Mouse (Mus musculus) hindlimb bud, embryonic 11.5 days (tissue): ENCODE measurements around the gene Spef2.
"Not testable (repeated sequence)": the region's sequence is repeated elsewhere in the genome, so short reads cannot be mapped to it uniquely, and the experiment has no call there.

Experiments
- DNase-seq: peaks from one replicate; pipeline ENCODE4 v3.0.0-alpha.2; 2012; ENCODE audit warnings: low read depth, low spot score; ENCODE audit errors: extremely low spot score

Spef2 gene

DNA sequence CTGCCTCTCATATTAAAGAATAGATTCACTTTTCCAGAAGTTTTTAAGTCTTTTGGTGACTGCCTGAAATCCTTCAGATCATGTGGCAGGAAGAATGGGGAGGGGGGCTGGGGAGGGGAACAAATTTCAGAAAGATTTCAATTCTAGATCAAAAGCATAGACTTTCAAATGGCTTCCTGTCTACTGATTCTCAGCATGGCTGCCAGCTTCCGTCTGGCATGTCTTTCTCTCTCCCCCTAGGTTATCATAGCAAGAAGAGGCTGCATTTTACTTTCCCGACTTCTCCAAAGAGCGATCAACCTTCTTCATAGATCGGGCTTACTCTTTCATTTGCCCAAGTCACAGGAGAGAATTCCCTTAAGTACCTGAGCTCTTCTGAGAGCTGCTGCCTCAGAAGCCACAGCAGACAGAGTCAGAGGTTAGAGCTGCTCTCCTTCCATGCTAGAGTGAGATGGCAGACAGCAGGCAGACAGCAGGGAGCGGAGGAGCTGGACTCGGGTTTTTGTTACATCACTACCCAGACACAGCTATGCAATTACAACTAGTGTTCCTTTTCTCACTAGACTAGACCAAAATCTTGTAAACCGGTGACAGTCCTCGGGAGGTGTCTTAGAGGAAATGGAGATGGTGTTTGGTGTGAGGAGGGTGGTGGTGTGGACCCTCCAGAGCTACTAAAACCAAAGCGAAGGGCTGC lies 71.2 kb downstream of the Spef2 start:
- no peak for DNase-seq

DNA sequence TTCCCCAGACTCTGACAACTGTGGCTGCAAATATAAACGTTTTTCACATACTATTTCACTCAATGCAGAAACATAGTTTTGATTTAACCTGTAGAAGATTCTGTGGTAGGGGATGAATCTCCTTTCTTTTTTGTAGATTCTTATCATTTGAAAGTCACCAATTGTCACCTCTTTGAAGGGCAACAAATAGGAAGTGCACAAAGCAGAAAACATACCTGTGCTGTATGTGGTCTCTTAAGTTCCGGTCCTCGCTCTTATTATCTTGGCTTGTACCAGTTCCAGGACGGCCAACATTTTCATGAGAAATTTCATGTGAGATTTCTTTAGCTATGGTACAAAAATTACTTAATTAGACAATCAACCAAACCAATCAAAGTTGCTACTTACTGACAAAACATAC lies 80.1 kb downstream of the Spef2 start:
- no peak for DNase-seq

DNA sequence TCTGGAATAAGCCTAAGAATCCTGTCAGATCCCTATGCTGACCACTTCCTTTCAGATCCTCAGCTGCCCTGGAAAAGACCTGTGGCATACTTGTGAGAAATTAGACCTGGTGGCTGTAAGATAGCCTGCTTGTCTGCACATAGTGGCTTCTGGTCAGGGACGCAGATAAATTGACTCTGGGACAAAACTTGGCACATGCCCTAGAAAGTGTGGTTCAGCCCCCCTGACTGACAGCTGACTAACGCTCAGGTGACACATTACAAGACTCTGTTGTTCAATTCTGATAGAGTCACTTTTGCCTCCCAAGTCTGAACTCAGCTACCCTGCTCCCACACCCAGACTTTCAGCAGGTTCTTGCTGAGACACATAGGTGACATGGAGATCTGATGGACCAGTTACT lies 83.7 kb downstream of the Spef2 start:
- not testable (repeated sequence) for DNase-seq

DNA sequence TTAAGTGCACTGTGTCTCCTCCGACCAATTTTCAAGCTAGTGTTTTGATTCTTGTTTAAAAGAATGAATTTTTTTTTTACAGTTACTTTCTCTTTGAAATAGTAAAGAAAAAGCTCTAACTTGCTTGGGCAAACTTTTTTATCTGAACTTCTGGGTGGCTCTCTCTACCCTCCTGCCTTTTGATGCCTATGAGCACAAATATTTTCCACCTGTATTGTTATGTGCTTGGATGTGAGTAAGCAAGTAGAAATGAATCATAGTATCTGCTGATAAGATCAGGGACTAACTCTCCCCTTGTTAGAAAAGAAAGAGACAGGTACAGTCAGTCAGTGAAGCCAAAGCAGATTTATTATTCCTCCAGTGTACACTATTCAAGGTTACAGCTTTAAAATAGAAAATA lies 87.5 kb downstream of the Spef2 start:
- no peak for DNase-seq

DNA sequence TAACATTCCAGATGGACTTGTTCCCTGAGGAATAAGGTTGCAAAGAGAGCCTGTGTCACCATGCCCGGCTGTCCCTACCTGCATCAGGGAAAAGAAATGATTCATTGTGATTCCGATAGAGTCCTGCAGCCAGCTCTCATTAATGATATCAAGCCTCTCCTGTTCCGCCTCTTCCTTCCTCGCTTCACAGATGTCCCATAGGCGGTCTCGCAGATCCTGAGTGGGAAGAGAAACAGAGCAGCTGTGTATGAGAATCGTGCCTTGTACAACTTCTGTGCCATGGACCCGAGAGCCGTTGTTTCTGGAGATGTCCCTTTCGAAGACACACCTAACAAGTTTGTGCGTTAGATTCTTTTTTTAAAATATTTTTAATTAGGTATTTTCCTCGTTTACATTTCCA lies 114.2 kb downstream of the Spef2 start:
- no peak for DNase-seq

DNA sequence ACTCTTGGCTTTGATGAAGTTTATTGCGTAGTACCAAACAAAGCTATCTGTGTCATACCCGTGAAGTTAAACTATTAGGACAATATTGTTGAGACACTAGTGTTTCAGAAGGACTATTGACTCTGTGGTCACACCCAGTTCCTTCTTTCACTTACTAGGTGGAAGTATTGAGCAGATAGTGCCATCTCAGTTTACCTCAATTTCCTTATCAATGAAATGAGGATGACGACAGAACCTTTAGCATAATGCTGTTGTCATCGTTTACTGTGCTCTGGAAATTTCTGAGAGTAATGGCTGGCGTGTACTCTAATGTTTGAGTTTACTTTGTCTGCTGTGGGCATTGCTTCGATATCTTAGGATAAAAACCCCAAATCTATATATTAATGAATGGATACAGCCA lies 117.0 kb downstream of the Spef2 start:
- no peak for DNase-seq

DNA sequence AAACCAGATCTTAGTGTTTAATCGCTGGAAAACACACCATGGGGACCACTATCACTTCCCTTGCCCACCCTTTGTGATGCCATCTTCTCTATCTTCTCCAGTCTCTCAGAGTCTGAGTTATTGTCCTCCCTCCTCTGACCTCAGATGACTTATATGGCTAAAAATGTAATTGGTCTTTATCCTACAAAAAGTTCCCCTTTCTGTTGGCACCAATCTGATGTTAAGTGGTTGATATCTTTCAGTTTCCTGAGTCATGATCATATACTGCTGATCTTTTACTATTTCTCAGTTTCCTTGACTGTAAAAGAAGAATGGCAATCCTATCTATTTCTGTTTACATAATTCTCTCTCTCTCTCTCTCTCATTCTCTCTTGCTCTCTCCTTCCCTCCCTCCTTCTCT lies 119.0 kb downstream of the Spef2 start:
- DNase-seq: no peak

DNA sequence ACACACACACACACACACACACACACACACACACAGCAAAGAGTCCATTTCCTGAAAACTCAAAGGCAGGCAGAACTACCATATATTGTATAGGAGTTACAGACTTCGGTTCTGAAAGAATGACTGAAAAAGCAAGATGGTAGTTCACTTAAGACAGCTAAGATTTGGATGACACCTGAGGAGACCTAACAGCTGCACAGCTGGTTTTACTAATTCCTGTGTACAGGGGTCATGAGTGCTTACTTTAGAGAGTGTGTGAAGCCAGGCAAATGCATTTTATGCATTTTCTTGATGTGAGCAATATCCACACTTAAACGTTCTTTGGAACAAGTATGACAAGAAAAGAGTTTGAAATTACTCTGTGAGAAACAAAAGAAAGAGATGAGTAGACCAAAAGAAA lies 124.0 kb downstream of the Spef2 start:
- DNase-seq: no peak

DNA sequence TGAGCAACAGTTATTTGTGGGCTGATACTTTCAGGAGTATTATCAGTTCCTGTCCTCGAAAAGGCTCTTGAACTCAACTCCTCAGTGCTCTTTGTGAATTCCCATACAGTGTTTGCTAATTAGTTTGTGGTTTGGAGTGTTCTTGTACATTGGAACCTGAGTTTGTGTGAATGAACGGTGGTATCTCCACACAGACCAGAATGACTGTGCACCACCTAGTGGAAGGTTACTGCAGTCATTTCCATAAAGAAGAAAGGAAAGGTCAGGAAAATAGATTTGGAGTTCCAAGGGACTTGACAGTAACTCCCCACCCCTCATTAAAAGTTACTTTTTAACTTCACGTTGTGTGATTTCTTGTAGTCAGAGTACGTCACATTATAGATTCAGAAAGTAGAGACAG lies 140.5 kb downstream of the Spef2 start:
- no peak for DNase-seq

DNA sequence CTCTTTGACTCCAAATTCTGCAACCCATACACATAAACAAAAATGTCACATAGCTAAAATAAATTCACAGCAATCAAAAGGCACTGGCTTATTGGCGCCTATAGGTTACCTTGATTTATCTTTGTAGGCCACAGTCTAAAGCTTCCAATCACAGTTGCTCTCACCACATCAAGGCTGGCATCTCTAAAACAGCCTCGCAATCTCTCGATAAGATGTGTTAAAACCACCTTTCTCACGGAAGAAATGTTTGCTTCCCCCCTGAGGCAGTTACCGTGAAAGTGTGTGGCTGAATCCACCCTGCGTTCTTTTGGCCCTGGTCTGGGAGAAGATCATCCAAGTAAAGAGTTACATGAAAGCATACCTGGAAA lies 148.6 kb downstream of the Spef2 start:
- DNase-seq: no peak

DNA sequence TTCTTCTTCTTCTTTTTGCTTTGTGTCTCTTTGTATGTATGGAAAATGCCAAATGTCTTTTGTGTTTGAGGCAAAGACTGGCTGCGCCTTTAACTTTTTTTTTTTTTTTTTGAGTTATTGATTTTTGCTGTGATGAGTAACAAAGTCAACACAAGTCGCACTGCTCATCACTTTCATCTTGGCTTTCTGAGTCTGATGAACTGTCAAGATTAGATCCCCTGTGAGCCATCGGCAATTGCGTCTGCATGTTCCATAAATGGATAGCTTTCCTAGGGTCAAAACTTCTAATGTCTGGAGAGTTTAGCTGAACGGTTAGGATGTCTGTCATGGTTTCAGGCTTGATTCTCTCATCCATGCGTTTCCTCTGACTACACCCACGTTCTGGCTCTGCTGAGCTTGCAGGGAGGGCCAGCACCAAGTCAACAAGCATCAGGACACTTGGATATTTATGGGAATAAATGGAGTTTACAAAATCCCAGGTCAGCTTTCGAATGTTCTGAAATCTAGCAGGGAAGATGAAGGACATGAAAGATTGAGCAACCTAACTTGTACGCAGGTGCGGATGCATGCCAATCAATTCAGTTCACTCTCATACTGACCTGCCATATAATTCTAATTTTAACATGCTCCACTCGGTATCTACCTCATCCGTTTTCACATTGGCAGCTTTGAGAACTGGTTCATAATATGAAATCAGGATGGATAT lies 149.1 kb downstream of the Spef2 start:
- DNase-seq: no peak

DNA sequence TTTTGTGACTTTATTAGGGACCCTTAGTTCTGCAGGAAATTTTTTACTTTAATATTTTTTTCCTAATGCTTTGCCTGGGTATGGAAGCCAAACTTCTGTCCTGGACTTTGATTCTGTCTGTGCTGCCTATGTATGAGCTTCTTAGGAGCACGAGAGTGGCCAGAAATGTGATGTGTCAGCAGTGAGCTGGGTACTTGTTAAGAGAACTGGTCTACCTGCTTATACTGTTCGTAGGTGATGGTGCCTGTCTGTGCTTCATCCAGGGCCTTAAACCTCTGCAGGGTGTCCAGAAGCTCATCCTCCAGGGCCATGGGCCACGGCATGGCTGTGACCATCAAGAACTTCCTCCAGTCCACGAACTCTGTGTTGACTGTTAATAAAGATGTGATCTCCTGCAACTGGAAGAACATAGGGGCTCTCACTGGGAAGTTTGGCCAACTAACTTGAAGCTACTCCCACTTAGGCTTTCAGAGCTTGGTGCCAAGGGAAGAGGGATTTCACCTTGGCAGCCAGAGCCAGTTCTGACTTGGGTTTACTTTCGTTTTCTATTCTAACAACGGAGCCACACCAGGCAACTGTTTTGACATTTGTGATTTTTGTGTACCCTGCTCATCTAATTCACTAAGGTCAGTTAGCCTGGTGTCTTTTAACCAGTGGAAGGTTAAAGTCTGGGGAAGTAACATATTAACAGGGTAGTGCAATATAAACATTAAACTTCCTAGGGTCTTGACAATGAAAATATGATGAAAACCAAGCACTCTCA lies 152.2 kb downstream of the Spef2 start:
- no peak for DNase-seq

DNA sequence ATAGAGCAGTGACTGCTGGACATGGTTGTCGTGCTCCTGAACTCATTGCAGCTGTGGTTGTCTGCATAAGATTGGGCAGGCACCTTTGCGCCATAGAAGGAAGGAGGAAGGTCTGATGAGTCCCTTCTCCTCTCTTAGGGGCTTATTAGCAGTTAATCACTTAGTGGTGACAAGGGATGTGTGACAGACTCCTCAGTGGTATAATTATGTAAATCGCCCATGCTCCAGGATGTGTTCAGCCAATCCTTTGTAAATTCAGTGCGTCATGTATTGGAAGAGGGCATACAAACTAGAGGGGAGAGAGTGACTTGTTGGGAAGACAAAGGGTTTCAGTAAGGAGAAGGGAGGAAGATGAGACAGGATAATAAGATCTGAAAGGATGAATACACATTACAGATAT lies 158.7 kb downstream of the Spef2 start:
- DNase-seq: no peak

DNA sequence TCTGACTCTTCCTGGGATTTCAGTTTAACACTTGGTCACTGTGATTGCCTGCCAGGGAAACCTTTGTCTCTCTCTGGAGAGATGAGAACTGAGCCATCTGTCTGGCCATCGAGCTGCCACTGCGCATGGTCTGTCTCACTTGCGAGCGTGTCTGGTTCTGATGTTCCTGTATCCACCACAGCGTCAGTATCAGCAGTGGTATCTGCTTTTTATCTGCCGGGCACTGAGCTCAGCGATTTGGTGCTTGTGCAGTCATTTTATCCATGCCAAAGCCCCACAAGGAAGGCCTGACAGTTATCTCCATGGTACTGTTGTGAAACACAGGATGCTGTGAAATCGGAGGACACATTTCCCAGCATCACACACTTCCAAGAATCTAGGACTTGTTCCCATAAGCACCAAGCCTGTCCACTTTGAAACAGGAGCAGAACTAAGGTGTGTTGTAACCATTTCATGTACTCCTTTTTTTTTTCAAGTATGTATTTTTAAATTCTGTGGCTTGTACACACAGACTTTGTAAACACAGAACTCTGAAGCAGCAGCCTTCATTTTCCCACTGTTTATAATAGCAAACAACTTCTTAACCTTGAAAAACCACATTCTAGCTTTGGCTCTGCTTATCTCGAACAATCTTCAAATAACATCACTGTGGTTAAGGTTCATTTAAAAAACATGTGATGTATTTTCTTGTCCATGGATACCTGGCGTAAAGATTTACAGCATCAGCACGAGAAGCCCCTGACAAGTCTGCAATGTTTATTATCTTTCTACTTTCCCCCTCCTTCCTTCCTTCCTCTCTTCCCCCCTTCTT lies 168.0 kb downstream of the Spef2 start:
- no peak for DNase-seq

DNA sequence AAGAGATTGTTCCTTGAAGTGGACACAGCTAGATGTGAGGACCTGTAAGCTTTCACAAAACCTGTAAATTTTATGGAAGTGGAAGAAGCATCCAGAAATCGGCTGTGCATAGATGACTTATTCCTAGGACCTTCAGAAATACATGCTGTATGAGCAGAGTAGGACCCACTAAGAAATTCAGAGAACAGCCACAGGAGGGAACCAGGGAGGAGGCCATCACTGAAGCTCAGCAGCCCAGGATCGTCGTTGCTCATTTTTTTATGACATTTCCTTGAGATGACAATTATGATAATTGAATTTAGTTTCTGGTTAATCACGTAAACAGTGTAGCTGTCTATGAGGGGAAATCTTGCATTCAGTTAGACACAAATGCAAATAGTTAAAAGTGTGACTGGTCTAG lies 171.4 kb downstream of the Spef2 start:
- no peak for DNase-seq

DNA sequence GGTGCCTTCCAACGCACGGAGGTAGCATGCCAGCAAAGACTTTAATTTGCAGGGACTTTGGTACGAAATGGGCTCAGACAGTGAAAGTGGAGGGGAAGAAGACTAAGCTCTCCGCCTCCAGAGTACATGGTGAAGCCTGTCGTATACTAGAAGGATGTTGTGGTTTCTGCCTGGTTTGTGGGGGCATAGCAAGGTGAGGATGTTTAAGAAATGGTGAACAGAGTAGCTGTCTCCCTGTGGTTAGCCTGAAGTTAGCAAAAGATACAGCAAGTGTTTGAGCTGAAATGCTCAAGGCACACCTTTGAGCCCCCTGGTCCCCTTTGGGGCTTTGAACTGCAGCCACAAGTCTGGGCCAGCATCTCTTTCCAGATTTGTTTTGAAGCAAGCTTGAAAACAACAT lies 173.9 kb downstream of the Spef2 start:
- DNase-seq: no peak

DNA sequence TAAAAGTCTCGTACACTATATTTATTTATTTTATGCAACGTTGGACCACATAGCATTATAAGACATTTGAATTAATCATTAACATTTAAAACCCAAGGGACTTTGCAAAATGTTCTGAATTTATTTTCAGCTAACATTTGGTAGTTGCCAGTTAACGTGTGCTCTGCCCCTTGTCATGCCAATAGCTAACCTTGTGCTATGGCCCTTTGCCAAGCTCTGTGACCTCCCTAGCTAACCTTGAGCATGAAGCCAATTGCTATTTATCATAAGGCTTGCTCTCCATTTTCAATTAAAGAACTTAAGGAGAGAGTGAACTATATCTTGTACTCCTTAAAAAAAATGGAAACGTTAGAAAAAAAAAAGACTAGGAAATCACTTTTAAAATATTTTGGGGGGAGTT lies 175.3 kb downstream of the Spef2 start:
- DNase-seq: no peak

DNA sequence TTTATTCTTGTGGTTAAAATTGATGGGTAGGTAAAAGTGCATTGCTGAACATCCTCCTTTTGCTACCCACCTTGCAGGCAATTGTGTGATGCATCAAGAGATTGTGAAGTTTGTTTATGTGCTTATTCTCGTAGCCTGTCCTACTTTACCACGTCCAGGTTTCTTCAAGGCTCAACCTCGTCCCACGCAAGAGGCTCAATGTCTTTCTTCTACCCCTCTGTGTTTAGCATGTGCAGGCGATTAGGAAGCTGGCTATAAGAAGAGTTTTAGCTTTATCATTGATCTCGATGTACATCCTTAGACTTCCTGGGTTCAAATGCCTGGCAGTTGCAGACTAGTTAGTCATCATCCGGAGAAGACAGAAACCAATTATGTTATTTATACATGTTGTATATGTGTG lies 176.0 kb downstream of the Spef2 start:
- DNase-seq: no peak

DNA sequence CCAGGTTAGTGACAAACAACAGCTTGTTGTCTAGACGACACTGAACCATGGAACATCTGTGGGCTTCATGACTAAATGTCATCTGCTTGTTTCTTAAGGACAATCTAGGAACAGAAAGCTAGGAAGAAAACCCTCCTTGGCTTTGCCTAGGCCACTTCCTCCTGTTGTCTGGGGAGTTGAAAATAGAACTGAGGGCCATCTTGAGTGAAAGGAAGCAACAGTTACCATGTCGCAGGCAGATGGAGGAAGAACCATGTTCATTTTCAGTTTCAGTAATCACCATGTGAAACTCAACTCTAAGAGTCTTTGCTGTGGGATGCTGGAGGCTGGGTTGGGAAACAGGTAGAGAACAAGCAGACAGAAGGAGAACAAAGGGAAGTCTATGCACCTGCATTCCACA lies 176.8 kb downstream of the Spef2 start:
- DNase-seq: no peak

DNA sequence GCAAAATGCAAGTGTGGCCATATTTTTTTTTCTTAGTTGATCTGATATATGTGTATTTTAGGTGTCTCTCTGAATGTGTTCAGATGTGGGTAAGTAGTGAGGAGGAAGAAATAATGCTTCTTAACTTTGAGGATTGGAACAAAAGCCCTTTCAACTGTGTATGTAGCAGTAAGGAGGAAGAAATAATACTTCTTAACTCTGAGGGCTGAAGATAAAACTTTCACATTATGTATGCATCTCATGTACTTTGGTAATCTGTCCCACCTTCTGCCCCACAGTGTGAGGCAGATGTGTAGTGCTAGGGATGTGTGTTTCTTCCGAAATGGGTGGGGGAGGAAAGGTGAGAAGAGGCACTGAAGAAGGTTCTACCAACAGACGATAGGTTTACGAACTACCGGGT lies 181.4 kb downstream of the Spef2 start:
- no peak for DNase-seq

DNA sequence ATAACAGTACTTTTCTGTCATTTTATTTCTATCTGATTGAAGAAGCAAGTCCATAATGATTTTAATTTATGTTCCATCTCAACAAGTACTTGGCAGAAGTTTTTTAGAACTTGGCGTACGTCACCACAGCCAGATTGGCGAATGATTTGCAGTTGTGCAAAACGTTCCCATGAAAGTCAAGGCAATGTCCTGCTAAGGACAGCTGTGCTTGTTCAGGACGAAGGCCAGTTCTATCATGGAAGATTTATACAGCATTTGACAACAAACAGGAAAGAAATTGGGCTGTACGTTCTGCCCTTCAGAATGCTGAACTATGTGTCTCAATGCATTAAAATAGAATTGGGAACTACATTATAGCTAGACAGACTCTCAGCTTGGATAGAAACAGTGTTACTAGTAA lies 183.3 kb downstream of the Spef2 start:
- no peak for DNase-seq
